Comparison of ENCODE assay signal across 8 mouse cellular contexts in the genomic region with DNA sequence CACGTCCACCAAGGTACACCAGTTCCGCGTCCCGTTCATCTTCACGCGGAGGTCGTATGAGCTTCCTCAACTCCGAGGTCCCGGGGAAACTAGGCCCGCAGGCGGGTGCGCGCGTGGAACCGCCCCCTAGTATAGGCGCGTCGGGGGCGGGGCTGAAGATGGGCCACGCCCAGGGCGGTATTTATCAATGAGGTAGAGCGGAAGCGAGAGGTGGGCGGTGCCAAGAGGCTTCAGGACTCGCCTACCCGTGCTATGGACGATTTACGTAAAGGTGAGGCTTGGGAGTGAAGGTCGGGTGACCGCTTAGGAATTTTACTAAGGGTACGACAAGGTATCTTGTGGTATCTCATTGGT. TPM values are rescaled to one million over a fixed set of nuclear protein-coding genes. Genes with fewer than 3 reads are reported as not detected.
A peak's percentile ranks its signal among the peaks of the same experiment; 100 is the strongest.
DNase-seq lines count a peak whose midpoint lies in the region; ATAC-seq and TF ChIP-seq lines count a peak whose summit lies in the region.
"Not testable (repeated sequence)": the region's sequence is repeated elsewhere in the genome, so short reads cannot be mapped to it uniquely, and the experiment has no call there.

No protein-coding gene starts in this region.

- H3K27ac ChIP-seq in forebrain, embryonic 11.5 days (ENCODE audit: low read depth, low read length); heart, postnatal 0 days (ENCODE audit: low read depth); liver, embryonic 13.5 days; midbrain, embryonic 12.5 days (replicated peaks): not testable (repeated sequence)

- not testable (repeated sequence) for H3K36me3 ChIP-seq in forebrain, embryonic 11.5 days (ENCODE audit: control insufficient read depth, insufficient read depth, low read length); heart, postnatal 0 days (replicated peaks; ENCODE audit: control insufficient read depth, insufficient read depth, low read length); liver, embryonic 13.5 days; midbrain, embryonic 12.5 days

- not testable (repeated sequence) for H3K9ac ChIP-seq in forebrain, embryonic 11.5 days (ENCODE audit: low read length); heart, postnatal 0 days (replicated peaks; ENCODE audit: low read depth, low read length); liver, embryonic 13.5 days; midbrain, embryonic 12.5 days (replicated peaks)

- peak; percentile 74 to 78 for DNase-seq in B cell, adult 2 months
- DNase-seq in cerebellum, adult 18-20 months: peak; percentile 46 to 52
- DNase-seq in forebrain, embryonic 11.5 days (ENCODE audit: low spot score); heart, postnatal 0 days (ENCODE audit: low spot score); liver, embryonic 13.5 days: not testable (repeated sequence)
- DNase-seq in kidney, adult 9 months: peak; percentile 67
- peak; percentile 55 to 60 for DNase-seq in spleen, adult 18-20 months

- not testable (repeated sequence) for TF ChIP-seq EP300 in heart, postnatal 0 days (IDR thresholded peaks at IDR 0.05; ENCODE audit: low read depth)

- peak overlapping the region; percentile 17; the same call in 1 of the 2 replicates for H3K4me3 ChIP-seq in forebrain, embryonic 11.5 days (ENCODE audit: low read depth, low read length)
- peak overlapping the region; percentile 25; the same call in 1 of the 2 replicates for H3K4me3 ChIP-seq in heart, postnatal 0 days (ENCODE audit: low read depth, low read length)
- H3K4me3 ChIP-seq in liver, embryonic 13.5 days (replicated peaks): peak overlapping the region; percentile 35
- H3K4me3 ChIP-seq in midbrain, embryonic 12.5 days: peak overlapping the region; percentile 38

- 0% methylated on average over 14 of the region's 31 CpGs for WGBS in forebrain, embryonic 11.5 days
- under 1% methylated on average over 19 of the region's 31 CpGs for WGBS in heart, postnatal 0 days
- WGBS in liver, embryonic 13.5 days (ENCODE audit: insufficient replicate concordance): under 1% methylated on average over 20 of the region's 31 CpGs
- WGBS in midbrain, embryonic 12.5 days: 0% methylated on average over 16 of the region's 31 CpGs

- TF ChIP-seq CTCF in heart, postnatal 0 days (IDR thresholded peaks at IDR 0.05; ENCODE audit: low read depth): not testable (repeated sequence)

- not testable (repeated sequence) for H3K27me3 ChIP-seq in forebrain, embryonic 11.5 days (ENCODE audit: control insufficient read depth, insufficient read depth, low read length); heart, postnatal 0 days (ENCODE audit: control insufficient read depth, insufficient read depth, low read length); midbrain, embryonic 12.5 days
- peaks cover 25% of the 10 kb centered on the region for H3K27me3 ChIP-seq in liver, embryonic 13.5 days

- H3K9me3 ChIP-seq in forebrain, embryonic 11.5 days (ENCODE audit: control insufficient read depth, low read length); heart, postnatal 0 days (replicated peaks; ENCODE audit: control insufficient read depth, low read length); liver, embryonic 13.5 days (replicated peaks); midbrain, embryonic 12.5 days: not testable (repeated sequence)

- H3K4me1 ChIP-seq in forebrain, embryonic 11.5 days (replicated peaks; ENCODE audit: control insufficient read depth, insufficient read depth, low read length); heart, postnatal 0 days (ENCODE audit: control insufficient read depth, insufficient read depth); midbrain, embryonic 12.5 days: not testable (repeated sequence)
- H3K4me1 ChIP-seq in liver, embryonic 13.5 days (replicated peaks): peaks cover 14% of the 10 kb centered on the region

- H3K4me2 ChIP-seq in forebrain, embryonic 11.5 days (ENCODE audit: low read depth, low read length, severe bottlenecking): peak overlapping the region; percentile 29; the same call in 1 of the 2 replicates
- peak overlapping the region; percentile 49 for H3K4me2 ChIP-seq in heart, postnatal 0 days (ENCODE audit: low read depth, low read length)
- H3K4me2 ChIP-seq in liver, embryonic 13.5 days: peak overlapping the region; percentile 50
- peak overlapping the region; percentile 41 for H3K4me2 ChIP-seq in midbrain, embryonic 12.5 days (replicated peaks)

- peak; percentile 95 for ATAC-seq in forebrain, embryonic 11.5 days (replicated peaks; ENCODE audit: low FRiP score)
- peak; percentile 95 for ATAC-seq in heart, postnatal 0 days (ENCODE audit: insufficient read depth, low read depth)
- ATAC-seq in liver, embryonic 13.5 days (ENCODE audit: low read depth): peak; percentile 94
- peak; percentile 89 for ATAC-seq in midbrain, embryonic 12.5 days (ENCODE audit: low FRiP score, low read depth)

RNA-seq across cellular contexts. Expression of a gene that starts 28.3 kb away (rescaled TPM):
- 5.6 and 5.7 TPM in 2 replicates for polyA plus RNA-seq in forebrain, embryonic 11.5 days (2014; fragmentation: Nextera tagmentation; extraction: Ambion mirVana)
- total RNA-seq in heart, postnatal 0 days (2014; rRNA removed; ENCODE audit: low replicate concordance): 0.04 and 0.89 TPM in 2 replicates
- polyA plus RNA-seq in heart, postnatal 0 days (2015; fragmentation: Nextera tagmentation; extraction: Ambion mirVana): 0.51 and 0.73 TPM in 2 replicates
- polyA plus RNA-seq in liver, embryonic 13.5 days (2015; fragmentation: Nextera tagmentation; extraction: Ambion mirVana): 7.2 and 8.3 TPM in 2 replicates
- 4.7 and 5.0 TPM in 2 replicates for polyA plus RNA-seq in midbrain, embryonic 12.5 days (2016; fragmentation: Nextera tagmentation; extraction: Ambion mirVana)
